Mouse (Mus musculus) thymus, adult 2 months (tissue): ENCODE measurements around the gene Mpzl1.

ENCODE experiments used
- CTCF ChIP-seq: fragments of 200-500 bp; IDR thresholded peaks from 2 replicates; pipeline ENCODE4 v1.5.1; 2012; ENCODE audit warnings: mild to moderate bottlenecking, control low read depth, low read length, moderate library complexity, borderline replicate concordance; ENCODE audit not compliant: control insufficient read depth, poor library complexity, insufficient read depth; ENCODE audit errors: extremely low read depth
- POLR2A ChIP-seq: fragments of 200-500 bp; IDR thresholded peaks from 2 replicates; pipeline ENCODE4 v1.6.1; 2012; ENCODE audit warnings: mild to moderate bottlenecking, low read length, control low read depth, moderate library complexity; ENCODE audit not compliant: control insufficient read depth, poor library complexity, insufficient read depth; ENCODE audit errors: extremely low read depth

DNA sequence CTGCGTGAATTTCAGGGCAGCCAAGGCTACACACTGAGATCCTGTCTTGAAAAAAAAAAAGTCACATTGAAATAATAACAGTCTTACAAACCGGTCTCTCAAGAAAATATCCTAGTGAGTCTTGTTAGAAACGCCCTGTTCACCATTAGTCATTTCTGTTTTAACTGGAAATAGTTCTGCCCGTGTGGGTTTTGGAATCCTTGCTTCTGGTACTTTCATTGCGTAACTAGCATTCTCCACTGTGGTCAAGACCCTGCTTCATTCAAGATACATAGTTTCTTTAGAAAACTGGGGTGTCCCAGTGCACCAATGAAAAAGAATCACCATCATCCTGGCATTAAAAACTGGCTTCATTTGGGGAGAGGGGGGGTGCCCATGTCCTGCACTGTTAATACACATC lies 9.4 kb upstream of the Mpzl1 start:
- TF ChIP-seq CTCF (no peak), POLR2A (no peak)
